Mouse (Mus musculus) E14TG2a.4 (cell line): ENCODE measurements around the gene Mapk1ip1.

Experiments used
- H3K27me3 ChIP-seq: 2 replicates; pipeline ENCODE4 v1.6.1; 2014; ENCODE audit warnings: low read length, control low read depth; ENCODE audit not compliant: insufficient read depth
- H3K36me3 ChIP-seq: 2 replicates; pipeline ENCODE4 v1.6.1; 2014; ENCODE audit warnings: low read length, control low read depth; ENCODE audit not compliant: insufficient read depth
- H3K4me1 ChIP-seq: replicated peaks from 2 replicates; pipeline ENCODE4 v1.6.1; 2014; ENCODE audit warnings: low read depth, low read length, control low read depth
- H3K4me3 ChIP-seq: replicated peaks from 2 replicates; pipeline ENCODE4 v1.5.1; 2014; ENCODE audit warnings: mild to moderate bottlenecking, low read length
- H3K9me3 ChIP-seq: 2 replicates; pipeline ENCODE4 v1.6.1; 2014; ENCODE audit warnings: low read length, control low read depth
- CTCF ChIP-seq: conservative IDR thresholded peaks from 2 replicates; pipeline ENCODE4 v1.5.1; 2014; ENCODE audit warnings: low read length
- NANOG ChIP-seq: IDR thresholded peaks from 2 replicates; pipeline ENCODE4 v1.6.1; 2014; ENCODE audit warnings: borderline replicate concordance, low read length, mixed read lengths
- POU5F1 ChIP-seq: IDR thresholded peaks from 2 replicates; pipeline ENCODE4 v1.6.1; 2014; ENCODE audit warnings: low read length, borderline replicate concordance

Gene Mapk1ip1

GRCm38 (mm10) chr7:138856670-138857069, 10.6 kb upstream of the Mapk1ip1 start:
- Histone ChIP-seq H3K4me1 (peaks cover 96% of the 10 kb centered on the region), H3K36me3 (peaks cover 80% of the 10 kb centered on the region), H3K4me3 (peak overlapping the region; percentile 53; the same call in 1 of the 2 replicates), H3K27me3 (no peaks in the 10 kb centered on the region), H3K9me3 (no peaks in the 10 kb centered on the region)
- TF ChIP-seq NANOG, result peak; percentile 91
- TF ChIP-seq CTCF, result no peak

- H3K27me3 ChIP-seq, result no peaks in the 10 kb centered on the region
- peaks cover 93% of the 10 kb centered on the region for H3K4me1 ChIP-seq
- H3K9me3 ChIP-seq, result no peaks in the 10 kb centered on the region
- no peak for TF ChIP-seq NANOG
- no peak for TF ChIP-seq CTCF
- no peak for TF ChIP-seq POU5F1
- peak overlapping the region; percentile 42 for H3K4me3 ChIP-seq
- peaks cover 79% of the 10 kb centered on the region for H3K36me3 ChIP-seq
These were observed 8.1 kb upstream of the Mapk1ip1 start for GRCm38 (mm10) chr7:138854201-138854600.

GRCm38 (mm10) chr7:138853417-138854031, 7.5 kb upstream of the Mapk1ip1 start:
- Histone ChIP-seq H3K36me3 (peaks cover 79% of the 10 kb centered on the region), H3K27me3 (no peaks in the 10 kb centered on the region), H3K9me3 (no peaks in the 10 kb centered on the region), H3K4me3 (peak overlapping the region; percentile 42), H3K4me1 (peaks cover 91% of the 10 kb centered on the region)
- TF ChIP-seq NANOG, result no peak
- TF ChIP-seq CTCF, result no peak

- Histone ChIP-seq H3K9me3 (no peaks in the 10 kb centered on the region), H3K4me1 (peaks cover 72% of the 10 kb centered on the region), H3K36me3 (peaks cover 72% of the 10 kb centered on the region), H3K27me3 (no peaks in the 10 kb centered on the region), H3K4me3 (peak overlapping the region; percentile 98)
- TF ChIP-seq POU5F1, result peak; percentile 87
- TF ChIP-seq CTCF, result no peak
- peak; percentile 61; the same call in 1 of the 2 replicates for TF ChIP-seq NANOG
These were observed 4.0 kb upstream of the Mapk1ip1 start for GRCm38 (mm10) chr7:138850083-138850482.

- Histone ChIP-seq H3K9me3 (no peaks in the 10 kb centered on the region), H3K4me3 (peak overlapping the region; percentile 98), H3K36me3 (peaks cover 74% of the 10 kb centered on the region), H3K27me3 (no peaks in the 10 kb centered on the region), H3K4me1 (peaks cover 72% of the 10 kb centered on the region)
- TF ChIP-seq NANOG (no peak), CTCF (no peak), POU5F1 (no peak)
These were observed 2.2 kb upstream of the Mapk1ip1 start for GRCm38 (mm10) chr7:138848028-138848920.

GRCm38 (mm10) chr7:138847316-138848027, 1.4 kb upstream of the Mapk1ip1 start:
- Histone ChIP-seq H3K36me3 (peaks cover 74% of the 10 kb centered on the region), H3K9me3 (no peaks in the 10 kb centered on the region), H3K4me3 (peak overlapping the region; percentile 98), H3K27me3 (no peaks in the 10 kb centered on the region), H3K4me1 (peaks cover 72% of the 10 kb centered on the region)
- no peak for TF ChIP-seq CTCF
- TF ChIP-seq NANOG, result no peak
- TF ChIP-seq POU5F1, result no peak

- peaks cover 74% of the 10 kb centered on the region for H3K36me3 ChIP-seq
- no peak for TF ChIP-seq NANOG
- no peak for TF ChIP-seq POU5F1
- no peak for TF ChIP-seq CTCF
- H3K9me3 ChIP-seq, result no peaks in the 10 kb centered on the region
- H3K4me1 ChIP-seq, result peaks cover 71% of the 10 kb centered on the region
- peak overlapping the region; percentile 98 for H3K4me3 ChIP-seq
- no peaks in the 10 kb centered on the region for H3K27me3 ChIP-seq
These were observed 474 bp upstream of the Mapk1ip1 start for GRCm38 (mm10) chr7:138846502-138846991.

GRCm38 (mm10) chr7:138845111-138845510, 962 bp downstream of the Mapk1ip1 start:
- peaks cover 69% of the 10 kb centered on the region for H3K4me1 ChIP-seq
- no peaks in the 10 kb centered on the region for H3K9me3 ChIP-seq
- H3K36me3 ChIP-seq, result peaks cover 71% of the 10 kb centered on the region
- peak overlapping the region; percentile 98 for H3K4me3 ChIP-seq
- TF ChIP-seq NANOG (no peak), POU5F1 (no peak), CTCF (no peak)
- no peaks in the 10 kb centered on the region for H3K27me3 ChIP-seq
